Mouse (Mus musculus): ENCODE measurements around the gene Zdhhc22.

The Zdhhc22 gene

DNA sequence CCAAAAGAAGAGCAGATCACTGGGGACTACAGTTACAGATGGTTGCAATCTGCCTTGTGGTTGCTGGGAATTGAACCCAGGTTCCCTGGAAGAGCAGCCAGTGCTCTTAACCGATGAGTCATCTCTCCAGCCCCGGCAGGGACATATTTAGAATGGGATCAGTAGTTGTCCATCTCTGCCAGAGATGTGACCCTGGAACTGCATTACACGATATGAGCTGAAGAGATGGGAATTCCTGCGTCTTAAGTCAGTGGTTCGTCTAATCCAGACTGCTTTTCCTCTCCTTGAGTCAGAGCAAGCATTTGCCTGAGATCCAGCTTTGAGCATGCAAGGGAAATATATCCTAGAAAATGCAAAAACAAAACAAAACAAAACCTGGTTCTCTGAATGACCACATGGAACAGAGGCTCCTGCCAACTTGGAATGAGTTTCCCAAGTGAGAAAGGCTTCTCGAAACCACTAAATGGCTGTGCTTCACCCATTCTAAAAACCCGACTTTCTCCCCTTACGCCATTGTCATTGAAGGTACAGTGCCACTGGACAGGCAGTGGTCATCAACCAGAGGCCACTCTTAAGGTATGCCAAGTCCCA, 54.4 kb downstream of the Zdhhc22 start:
- no peak for DNase-seq (ENCODE audit: low read depth)

DNA sequence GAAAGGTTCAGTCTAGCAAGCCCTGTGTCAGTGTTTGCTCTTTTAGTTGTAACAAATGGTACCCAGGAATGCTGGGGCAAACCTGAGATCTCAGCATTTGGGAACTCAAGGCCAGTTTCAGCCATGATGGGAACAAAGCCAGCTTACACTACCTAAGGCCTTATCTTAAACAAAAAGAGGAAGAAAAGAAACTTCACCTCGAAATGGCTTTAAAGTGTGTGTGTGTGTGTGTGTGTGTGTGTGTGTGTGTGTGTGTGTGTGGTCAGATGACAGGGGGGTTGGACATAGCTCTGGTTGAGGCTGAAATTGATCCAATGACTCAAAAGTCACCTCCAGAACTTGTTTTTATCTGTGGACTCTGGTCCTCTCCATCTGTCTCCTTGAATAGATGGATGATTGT, 55.5 kb downstream of the Zdhhc22 start:
- DNase-seq (ENCODE audit: low read depth), result no peak

DNA sequence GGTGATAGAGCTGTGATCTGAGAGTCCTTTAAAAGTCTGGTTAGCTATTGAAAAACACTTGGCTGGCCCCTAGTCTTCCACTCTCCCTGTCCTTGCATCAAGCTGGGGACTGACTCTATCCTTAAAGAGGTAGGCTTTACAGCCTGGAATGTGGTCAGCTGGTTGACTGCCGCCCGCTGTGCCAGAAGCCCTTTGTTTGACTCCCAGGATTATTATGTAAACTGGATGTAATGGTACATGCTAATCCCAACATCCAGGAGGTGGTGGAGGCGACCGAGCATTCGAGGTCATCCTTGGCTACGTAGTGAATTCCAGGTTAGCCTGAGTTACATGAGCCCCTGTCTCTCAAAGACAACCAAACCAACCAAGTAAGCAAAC, 57.7 kb downstream of the Zdhhc22 start:
- no peak for DNase-seq (ENCODE audit: low read depth)

DNA sequence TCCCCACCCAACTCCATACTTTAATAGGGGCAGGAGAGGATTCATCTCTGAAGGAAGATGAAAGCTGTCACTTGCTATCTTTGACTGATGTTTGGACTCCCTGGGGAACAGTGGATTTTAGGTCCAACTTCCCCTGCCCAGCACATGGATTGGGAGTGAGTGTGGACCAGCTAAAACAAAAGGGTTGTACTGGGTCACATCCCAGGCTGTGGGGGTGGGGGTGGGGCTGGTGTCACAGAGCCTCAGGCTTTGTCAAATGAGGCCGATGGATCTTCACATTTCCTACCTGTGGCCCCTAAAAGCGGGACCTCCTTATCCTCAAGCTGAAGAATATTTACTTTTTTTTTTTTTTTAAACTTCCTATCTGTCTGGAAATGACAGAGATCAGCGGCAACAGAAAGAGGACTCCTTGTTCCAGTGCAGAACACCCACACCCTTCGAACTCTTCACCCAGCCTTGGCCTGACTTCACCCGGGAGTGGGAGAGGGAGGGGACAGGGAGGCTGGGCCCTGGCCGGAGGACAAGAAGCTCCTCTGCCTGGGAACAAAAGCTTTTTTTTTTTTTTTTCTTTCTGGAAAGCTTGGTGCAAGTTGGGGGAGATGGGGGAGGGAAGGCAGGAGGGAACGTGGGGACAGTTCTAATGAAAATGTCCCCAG, 58.2 kb downstream of the Zdhhc22 start:
- no peak for DNase-seq (ENCODE audit: low read depth)

DNA sequence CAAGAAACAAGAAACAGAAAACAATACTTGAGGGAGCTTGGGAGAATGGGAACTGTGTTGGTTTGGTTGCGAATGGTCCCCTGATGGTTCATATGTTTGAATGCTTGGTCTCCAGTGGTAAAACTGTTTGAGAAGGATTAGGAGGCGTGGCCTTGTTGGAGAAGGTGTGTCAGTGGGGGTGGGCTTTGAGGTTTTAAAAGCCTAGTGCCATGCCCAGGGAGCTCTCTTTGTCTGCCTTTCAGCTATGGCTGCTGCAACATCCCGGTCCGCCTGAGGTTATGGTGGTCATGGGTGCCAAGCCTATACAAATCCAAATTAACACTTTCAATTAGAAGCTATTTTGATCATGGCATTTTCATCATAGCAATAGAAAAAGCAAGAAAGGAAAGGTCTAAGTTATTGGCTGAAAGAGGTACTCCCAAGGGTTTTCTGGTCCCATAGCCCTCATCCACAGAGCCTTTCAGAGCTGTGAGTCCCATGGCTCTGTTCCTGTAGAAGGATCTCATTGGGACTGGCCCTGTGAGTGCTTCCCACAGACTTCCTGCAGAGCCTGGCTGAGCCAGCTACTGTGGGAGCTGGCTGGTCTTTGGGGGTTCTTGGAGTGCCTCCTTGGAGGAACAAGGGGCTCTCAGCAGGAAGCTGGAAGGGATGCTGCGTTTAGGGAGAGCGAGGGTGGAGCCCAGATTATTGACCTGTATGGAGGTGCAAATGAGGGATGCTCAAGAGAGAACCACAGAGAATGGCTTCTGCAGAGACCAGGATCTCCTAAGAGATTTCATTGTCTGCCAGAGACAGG, 59.1 kb downstream of the Zdhhc22 start:
- no peak for DNase-seq (ENCODE audit: low read depth)
